Mouse (Mus musculus) spleen, postnatal 10 days (tissue): ENCODE results near the gene Gng7.
A peak's percentile ranks its signal among the peaks of the same experiment; 100 is the strongest.
"Not testable (repeated sequence)": the region's sequence is repeated elsewhere in the genome, so short reads cannot be mapped to it uniquely, and the experiment has no call there.

Experiments used
- DNase-seq, 2 experiments: peaks; one replicate each; pipeline ENCODE4 v3.0.0; 2021 to 2022; ENCODE audit warnings: low spot score in 2 of 2

Gene Gng7

GRCm38 (mm10) chr10:81014393-81015384 is at the start of gene Gng7:
Gng7 (minus strand) TSS chr10:81014945.
- peak; percentile 73 to 93 for DNase-seq

DNA sequence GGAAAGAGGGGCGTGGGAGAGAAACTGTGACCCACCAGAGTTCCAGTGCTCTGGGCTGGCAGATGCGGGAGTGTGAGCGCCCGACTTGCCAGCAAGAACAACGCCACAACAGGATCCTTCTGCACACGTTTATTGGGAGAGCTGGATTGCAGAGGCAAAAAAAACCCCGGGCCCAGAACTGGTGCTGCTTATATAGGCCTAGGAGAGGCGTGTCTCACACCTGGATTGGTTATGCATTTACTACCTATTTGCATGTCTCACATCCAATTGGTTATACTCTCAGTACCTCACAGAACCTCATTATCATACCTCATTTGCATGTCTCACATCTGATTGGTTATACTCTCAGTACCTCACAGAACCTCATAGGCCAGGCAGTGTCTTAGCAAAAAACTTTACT is 49.8 kb upstream of the Gng7 start:
- not testable (repeated sequence) for DNase-seq

DNA sequence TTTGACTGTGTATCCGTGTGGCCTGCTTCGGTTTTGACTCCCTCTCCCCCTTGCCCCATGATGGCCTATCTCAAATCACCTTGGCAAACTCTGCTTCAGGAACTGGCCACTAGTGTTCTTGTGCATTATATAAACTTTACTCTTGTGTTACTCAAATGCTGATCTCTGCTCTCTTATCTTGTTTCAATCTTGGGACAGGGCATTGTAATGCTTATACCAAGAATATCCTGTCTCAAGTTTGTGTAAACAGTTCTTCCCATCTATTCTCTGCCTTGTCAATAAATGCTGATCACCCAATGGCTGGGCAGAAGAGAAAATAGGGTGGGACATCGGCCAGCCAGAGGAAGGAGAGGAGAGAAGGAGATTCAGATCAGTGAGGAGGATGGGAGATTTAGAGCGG is 48.0 kb upstream of the Gng7 start:
- no peak for DNase-seq

DNA sequence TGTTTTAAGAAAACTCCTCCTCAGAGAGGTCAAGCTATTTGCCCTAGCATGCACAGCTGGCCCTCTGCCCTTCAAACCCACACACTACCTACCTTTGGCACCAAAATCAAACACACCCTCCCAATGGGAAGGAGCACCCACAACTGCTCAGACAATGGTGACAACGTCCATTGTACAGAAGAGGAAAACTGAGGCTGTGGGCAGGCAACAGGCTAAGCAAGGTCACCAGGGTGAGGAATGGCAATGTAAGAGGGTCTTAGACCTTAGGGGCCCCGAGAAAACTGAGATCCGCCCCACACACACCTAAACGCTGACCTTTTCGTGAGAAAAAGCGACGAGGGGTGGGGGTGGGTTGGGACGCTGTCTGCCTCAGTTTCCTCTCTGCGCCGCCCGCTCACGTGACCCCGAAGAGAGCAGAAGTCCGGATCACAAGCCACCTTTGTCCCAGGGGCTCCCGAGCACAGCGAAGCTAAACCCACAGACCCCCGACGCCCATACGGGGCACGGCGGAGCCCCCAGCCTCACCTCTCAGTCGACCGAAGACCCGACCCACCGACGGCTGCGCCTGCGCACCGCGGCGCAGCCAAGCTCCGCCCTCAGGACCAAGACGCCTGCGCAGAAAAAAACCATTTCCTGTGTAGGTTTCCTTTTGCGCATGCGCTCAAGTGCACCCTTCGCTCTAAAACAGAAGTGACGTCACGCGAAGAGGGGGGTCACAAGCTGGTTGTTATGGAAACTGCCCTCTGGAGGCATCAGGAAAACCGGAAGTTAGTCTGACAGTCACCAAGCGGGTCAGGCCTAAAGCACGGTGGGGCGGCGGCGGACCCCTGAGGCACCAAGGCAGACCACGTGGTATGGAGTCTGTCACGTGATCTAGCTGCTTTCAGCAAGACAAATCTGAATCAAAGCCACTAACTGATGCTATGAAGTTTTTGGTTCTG is 45.1 kb upstream of the Gng7 start, which contains the start of gene Sgta:
Gene Sgta (minus strand): TSS at position 579 of the 941 bp plus-strand sequence.
- DNase-seq, result peak; percentile 94 to 96

DNA sequence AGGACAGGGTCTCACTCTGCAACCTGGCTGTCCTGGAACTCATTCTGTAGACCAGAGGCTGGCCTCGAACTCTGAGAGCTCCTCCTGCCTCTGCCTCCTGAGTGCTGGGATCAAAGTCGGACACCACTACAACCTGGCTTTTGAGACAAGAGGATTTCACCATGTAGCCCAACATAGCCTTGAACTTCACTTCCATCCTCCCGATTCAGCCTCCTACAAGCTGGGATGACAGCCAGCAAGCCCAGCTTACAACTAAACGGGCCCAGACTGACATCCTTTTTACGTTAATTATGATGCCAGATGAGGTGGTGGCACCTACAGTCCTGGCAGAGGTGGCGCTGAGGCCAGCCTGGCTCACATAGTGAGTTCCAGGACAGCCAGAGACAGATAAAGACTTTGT is 44.2 kb upstream of the Gng7 start:
- DNase-seq, result no peak

GRCm38 (mm10) chr10:81057406-81058130 is 42.8 kb upstream of the Gng7 start:
- DNase-seq, result no peak

DNA sequence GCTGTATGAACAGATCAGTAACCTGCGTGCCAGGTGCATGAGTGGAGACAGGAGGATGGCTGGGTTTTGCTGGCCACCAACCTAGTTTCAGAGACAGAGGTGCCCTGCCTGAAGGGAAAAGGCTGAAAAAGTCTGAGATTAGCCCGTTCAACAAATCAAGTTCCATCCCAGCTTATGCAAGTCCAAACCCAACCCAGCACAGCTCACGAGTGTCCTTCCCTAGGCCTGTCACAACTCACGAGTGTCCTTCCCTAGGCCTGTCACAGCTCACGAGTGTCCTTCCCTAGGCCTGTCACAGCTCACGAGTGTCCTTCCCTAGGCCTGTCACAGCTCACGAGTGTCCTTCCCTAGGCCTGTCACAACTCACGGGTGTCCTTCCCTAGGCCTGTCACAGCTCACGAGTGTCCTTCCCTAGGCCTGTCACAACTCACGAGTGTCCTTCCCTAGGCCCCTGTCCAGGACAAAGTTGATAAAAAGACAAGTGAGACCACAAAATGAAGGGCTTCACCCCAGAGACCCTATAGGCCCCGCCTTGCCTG is 41.1 kb upstream of the Gng7 start:
- not testable (repeated sequence) for DNase-seq

DNA sequence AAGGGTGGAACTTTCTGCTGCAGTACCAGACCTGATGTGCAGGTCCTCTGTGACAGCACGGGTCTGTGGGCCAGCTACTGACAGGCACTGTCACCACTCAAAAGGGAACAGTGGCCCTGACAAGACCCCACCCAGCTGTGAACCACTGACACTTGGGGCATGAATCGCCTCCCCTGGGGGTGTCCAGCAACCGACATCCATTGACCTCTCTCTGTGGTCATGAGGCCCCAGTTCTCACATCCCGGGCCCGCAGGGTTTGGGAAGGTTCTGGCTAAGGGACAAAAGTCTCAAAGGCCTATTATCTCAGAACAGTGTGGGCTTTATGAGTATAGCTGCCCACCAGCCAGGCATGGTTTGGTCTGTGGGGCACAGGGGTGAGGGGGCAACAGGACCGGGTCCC is 40.4 kb upstream of the Gng7 start:
- DNase-seq, result no peak

GRCm38 (mm10) chr10:81052577-81052976 is 37.8 kb upstream of the Gng7 start:
- DNase-seq, result no peak

- no peak for DNase-seq
These were observed 36.4 kb upstream of the Gng7 start for GRCm38 (mm10) chr10:81051133-81051532.

- DNase-seq, result peak in 1 of 2 experiments; percentile 55
These were observed 35.9 kb upstream of the Gng7 start for GRCm38 (mm10) chr10:81050645-81051044.

DNA sequence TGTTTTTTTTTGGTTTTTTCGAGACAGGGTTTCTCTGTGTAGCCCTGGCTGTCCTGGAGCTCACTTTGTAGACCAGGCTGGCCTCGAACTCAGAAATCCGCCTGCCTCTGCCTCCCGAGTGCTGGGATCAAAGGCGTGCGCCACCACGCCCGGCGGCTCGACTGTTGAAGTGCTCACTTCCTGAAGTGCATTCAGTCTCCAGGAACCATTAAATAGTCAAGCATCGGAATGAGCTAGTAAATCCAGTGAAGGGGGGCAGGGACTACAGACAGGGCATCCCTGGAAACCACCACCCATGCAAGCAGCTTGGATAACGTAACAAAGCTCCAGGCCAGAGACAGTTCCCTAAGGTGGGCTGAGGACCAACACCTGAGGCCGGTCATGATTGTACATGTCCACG is 30.5 kb upstream of the Gng7 start:
- DNase-seq, result not testable (repeated sequence)

- peak; percentile 63 to 84 for DNase-seq
These were observed 26.9 kb upstream of the Gng7 start for GRCm38 (mm10) chr10:81041458-81042175.

DNA sequence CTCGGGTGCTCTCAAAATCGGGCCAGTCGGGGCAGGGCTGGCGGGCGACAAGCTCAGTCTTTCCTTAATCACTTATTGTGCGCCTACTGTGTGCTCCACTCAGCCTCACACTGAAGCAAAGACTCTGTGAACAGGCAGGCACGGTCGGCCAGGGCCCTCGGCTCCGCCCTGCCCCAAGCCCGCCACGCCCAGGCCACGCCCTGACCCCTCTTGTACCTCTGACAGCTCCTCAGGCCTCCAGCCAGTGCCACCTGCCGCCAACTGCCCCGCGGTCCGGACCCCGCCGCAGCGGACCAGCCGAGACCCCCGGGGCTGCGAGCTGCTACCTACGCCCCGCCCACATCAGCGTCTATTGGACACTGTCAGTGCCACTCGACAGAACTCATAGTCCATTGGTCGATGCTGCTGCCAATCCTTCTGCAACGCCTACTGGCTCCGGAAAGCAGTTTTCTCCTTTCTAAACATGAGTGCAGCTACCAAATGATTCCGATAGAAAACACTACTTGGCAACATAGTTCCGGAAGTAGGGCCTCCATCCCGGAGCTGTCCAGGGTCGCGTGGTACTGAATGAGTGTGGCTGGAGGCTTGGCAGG is 22.3 kb upstream of the Gng7 start, which contains the start of gene Slc39a3:
Gene Slc39a3 (minus strand): TSS at position 439 of the 593 bp plus-strand sequence.
- DNase-seq, result peak; percentile 98 to 99

DNA sequence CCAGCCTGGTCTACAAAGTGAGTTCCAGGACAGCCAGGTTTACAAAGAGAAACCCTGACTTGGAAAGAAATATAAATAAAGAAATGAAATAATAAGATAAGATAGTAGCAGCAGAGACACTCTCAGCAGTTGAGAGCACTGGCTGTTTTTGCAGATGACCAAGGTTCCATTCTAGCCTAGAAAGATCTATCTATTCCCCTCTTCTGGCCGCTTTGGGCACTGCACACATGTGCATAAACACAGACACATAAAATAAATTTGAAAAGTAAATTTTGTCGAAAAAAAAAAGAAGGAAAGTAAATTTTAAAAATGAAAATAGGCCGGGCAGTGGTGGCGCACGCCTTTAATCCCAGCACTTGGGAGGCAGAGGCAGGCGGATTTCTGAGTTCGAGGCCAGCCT is 21.5 kb upstream of the Gng7 start:
- DNase-seq, result peak in 1 of 2 experiments; percentile 71

- no peak for DNase-seq
These were observed 18.8 kb upstream of the Gng7 start for GRCm38 (mm10) chr10:81033586-81033985.

DNA sequence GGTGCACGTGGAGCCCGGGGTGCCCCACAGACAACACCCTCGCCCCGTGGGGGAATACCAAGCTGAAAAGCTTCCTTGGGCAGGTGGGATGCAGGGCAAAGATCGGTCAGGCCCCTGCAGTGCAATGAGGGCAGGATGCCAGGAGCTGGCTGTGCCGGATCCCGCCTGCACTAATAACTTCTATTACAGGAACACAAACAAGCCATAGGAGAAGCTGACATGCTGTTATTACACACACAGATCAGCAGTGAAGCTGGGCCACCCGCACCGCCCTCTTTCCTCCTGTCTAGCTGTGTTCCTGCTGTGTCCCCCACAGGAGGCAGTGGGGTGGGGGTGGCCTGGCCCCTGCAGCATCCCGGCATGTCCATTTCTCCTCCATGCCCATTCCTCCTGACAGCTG is 14.3 kb upstream of the Gng7 start:
- DNase-seq, result no peak

DNA sequence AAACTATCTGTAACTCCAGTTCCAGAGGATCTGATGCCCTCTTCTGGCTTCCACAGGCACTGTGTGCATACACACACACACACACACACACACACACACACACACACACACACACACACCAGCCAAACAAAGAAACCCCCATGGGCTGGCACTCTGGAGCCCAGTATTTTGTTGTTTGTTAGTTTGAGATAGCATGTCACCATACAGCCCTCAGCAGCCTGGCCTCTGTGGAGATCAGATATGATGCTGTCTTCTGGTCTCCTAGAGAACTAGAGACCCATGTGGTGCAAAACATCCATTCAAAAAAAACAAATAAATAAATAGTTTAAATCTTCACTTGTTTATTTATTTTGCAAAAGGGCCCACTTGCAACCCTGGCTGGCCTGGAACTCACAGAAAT is 13.5 kb upstream of the Gng7 start:
- DNase-seq, result no peak

DNA sequence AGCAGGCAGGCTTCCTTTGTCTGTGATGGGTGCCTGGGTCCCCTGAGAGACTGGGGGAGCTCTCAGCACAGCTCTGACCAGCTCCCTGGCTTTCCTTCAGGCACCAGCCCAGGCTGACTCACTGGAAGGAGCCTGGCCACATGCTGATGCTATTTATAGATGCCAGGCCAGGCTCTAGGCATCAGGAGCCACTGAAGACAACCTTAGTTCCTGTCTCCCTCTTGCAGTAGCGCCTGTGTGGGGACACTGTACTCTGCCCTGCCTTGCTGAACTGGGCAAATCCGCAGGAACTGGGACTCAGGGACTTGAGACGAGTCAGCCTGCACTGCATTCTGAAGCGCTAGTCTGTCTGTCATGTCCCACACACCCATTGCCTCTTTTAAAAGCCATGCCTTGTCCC is 12.6 kb upstream of the Gng7 start:
- DNase-seq, result no peak

- DNase-seq, result no peak
These were observed 12.1 kb upstream of the Gng7 start for GRCm38 (mm10) chr10:81026857-81027256.
